Mouse (Mus musculus) forebrain, embryonic 11.5 days (tissue): ENCODE measurements around the gene Gm9918. TPM values are rescaled to one million over a fixed set of nuclear protein-coding genes. Genes with fewer than 3 reads are reported as not detected.
A peak's percentile ranks its signal among the peaks of the same experiment; 100 is the strongest.

ENCODE experiments used
- ATAC-seq: fragments of 200-750 bp; cut with Nextera tagmentation; replicated peaks from 2 replicates; pipeline ENCODE4 v1.8.0; 2017; ENCODE audit warnings: moderate TSS enrichment; ENCODE audit not compliant: low FRiP score
- DNase-seq: peaks from one replicate; pipeline ENCODE4 v3.0.0-alpha.2; 2017; ENCODE audit warnings: low spot score
- H3K27ac ChIP-seq: fragments of 300-500 bp; sonication (generic); 2 replicates; pipeline ENCODE4 v1.5.1; 2014; ENCODE audit warnings: low read depth, low read length
- H3K27me3 ChIP-seq: fragments of 300-500 bp; sonication (generic); 2 replicates; pipeline ENCODE4 v1.6.1; 2014; ENCODE audit warnings: mild to moderate bottlenecking, low read length, mixed read lengths; ENCODE audit not compliant: control insufficient read depth, insufficient read depth
- H3K36me3 ChIP-seq: fragments of 300-500 bp; sonication (generic); 2 replicates; pipeline ENCODE4 v1.6.1; 2014; ENCODE audit warnings: mild to moderate bottlenecking, low read length, moderate library complexity, mixed read lengths; ENCODE audit not compliant: control insufficient read depth, insufficient read depth
- H3K4me1 ChIP-seq: fragments of 300-500 bp; sonication (generic); replicated peaks from 2 replicates; pipeline ENCODE4 v1.6.1; 2014; ENCODE audit warnings: low read length, mixed read lengths; ENCODE audit not compliant: control insufficient read depth, insufficient read depth
- H3K4me2 ChIP-seq: fragments of 300-500 bp; sonication (generic); 2 replicates; pipeline ENCODE4 v1.6.1; 2014; ENCODE audit warnings: low read depth, mild to moderate bottlenecking, low read length, moderate library complexity, mixed read lengths; ENCODE audit not compliant: severe bottlenecking
- H3K4me3 ChIP-seq: fragments of 300-500 bp; sonication (generic); 2 replicates; pipeline ENCODE4 v1.5.1; 2014; ENCODE audit warnings: low read depth, low read length
- H3K9ac ChIP-seq: fragments of 300-500 bp; sonication (generic); 2 replicates; pipeline ENCODE4 v1.6.1; 2014; ENCODE audit warnings: low read length
- H3K9me3 ChIP-seq: fragments of 300-500 bp; sonication (generic); 2 replicates; pipeline ENCODE4 v1.6.1; 2016; ENCODE audit warnings: low read length, mixed read lengths; ENCODE audit not compliant: control insufficient read depth
- WGBS: fragments of 180-500 bp; shearing (Covaris S2); extraction: QIAGEN DNeasy Blood & Tissue Kit; methylation state at CpG from one replicate; pipeline ENCODE4 v1.1.7; 2014; 5-methylcytosine and 5-hydroxymethylcytosine counted together
- polyA plus RNA-seq: library from polyadenylated mRNA; unstranded; fragments of >200 nt; fragmentation: Nextera tagmentation; extraction: Ambion mirVana; gene quantifications from 2 replicates; pipeline ENCODE4 v1.2.1, GENCODE M21; 2014

Gene Gm9918
- polyA plus RNA-seq, 1 experiment from 2014 or later: 0.21 TPM

DNA sequence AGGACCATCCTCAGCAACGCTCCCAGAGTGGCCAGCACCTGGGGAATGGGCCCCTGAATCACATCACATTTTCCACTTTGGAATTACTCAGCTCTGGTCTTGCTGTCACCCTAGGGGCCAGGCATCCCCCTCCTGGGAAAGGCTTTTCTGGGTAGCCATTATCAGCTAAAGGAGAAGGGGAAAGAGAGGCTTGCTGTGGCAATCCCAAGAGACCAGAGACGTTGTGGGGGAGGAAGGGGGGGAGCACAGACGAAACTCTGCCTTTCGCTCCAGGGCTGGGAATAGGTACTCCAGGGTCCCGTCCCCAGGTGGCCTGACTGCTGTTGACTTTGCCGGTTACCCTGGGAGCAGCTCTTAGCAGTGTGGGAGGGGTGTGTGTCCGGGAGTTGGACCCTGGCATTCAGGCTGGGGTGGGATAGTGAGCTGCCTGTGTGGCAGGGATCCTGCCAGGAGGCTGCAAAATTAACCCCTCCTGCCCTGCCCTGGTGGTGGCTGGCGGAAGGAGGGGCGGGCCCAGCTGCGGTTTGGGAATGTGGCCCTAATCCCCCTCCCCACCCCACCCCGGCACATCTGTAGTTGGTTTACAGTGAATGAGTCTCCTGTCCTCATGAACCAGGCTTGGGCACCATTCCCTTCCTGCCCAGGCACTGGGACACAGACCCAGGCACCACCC, 11.6 kb upstream of the Gm9918 start:
- no peaks in the 10 kb centered on the region for H3K9me3 ChIP-seq
- 8% methylated on average over 11 of the region's 11 CpGs for WGBS
- no peak overlapping the region for H3K27ac ChIP-seq
- H3K27me3 ChIP-seq: peaks cover 27% of the 10 kb centered on the region
- peaks cover 16% of the 10 kb centered on the region for H3K4me1 ChIP-seq
- DNase-seq: no peak
- H3K9ac ChIP-seq: no peak overlapping the region
- H3K4me3 ChIP-seq: no peak overlapping the region
- peak overlapping the region; percentile 5 for H3K4me2 ChIP-seq
- no peak for ATAC-seq
- no peaks in the 10 kb centered on the region for H3K36me3 ChIP-seq

DNA sequence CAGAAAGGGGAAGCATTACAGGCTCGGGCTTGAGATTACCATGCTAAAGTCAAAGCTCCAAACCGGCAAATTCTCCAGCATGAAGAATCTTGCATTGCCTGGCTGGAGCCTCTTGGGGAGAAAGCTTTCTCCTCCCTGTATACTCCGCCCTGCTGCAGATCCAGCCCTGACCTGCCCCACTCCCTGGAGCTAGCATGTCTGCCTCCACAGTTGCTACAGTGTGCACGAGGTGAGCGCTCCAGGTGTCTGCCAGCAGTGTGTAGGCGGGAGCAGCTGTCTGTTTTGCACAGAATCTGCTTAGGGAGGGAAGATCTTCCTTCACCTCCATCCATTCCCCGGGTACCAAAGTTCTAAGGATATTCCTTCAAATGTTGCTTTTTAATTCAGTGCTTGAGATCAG, 7.8 kb upstream of the Gm9918 start:
- WGBS: 59% methylated on average over 7 of the region's 7 CpGs
- no peak overlapping the region for H3K9ac ChIP-seq

DNA sequence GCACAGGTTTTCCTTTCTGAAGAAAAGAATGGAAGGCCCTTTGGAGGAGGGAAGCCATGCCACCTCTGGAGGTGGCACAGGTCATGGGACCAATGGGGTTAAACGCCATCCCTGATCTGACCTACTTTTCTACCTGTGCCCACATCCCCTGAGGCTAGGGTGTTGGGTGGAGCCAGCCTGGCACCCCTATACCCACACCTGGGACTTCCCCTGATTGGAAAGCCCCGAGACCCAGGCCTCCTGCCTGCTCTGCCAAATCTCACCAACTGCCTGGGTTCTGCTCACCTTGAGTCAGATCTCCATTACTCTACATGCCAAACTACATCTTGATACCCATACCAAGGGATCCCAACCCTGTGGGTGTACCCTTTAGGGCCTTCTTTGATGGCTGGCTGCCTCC, 7.3 kb upstream of the Gm9918 start:
- H3K27me3 ChIP-seq: peaks cover 9% of the 10 kb centered on the region
- 77% methylated on average over 2 of the region's 2 CpGs for WGBS
- H3K4me3 ChIP-seq: no peak overlapping the region
- no peak overlapping the region for H3K9ac ChIP-seq
- no peak for DNase-seq
- H3K9me3 ChIP-seq: no peaks in the 10 kb centered on the region
- H3K4me2 ChIP-seq: no peak overlapping the region
- H3K36me3 ChIP-seq: no peaks in the 10 kb centered on the region
- no peak overlapping the region for H3K27ac ChIP-seq
- peaks cover 8% of the 10 kb centered on the region; the same call in 1 of the 2 replicates for H3K4me1 ChIP-seq
- ATAC-seq: no peak

More for the DNA sequence above, 7.8 kb upstream of the Gm9918 start:
- Histone ChIP-seq H3K4me3 (no peak overlapping the region), H3K27me3 (peaks cover 12% of the 10 kb centered on the region), H3K27ac (no peak overlapping the region), H3K9me3 (no peaks in the 10 kb centered on the region), H3K36me3 (no peaks in the 10 kb centered on the region), H3K4me2 (no peak overlapping the region), H3K4me1 (peaks cover 12% of the 10 kb centered on the region)
- no peak for ATAC-seq
- no peak for DNase-seq

DNA sequence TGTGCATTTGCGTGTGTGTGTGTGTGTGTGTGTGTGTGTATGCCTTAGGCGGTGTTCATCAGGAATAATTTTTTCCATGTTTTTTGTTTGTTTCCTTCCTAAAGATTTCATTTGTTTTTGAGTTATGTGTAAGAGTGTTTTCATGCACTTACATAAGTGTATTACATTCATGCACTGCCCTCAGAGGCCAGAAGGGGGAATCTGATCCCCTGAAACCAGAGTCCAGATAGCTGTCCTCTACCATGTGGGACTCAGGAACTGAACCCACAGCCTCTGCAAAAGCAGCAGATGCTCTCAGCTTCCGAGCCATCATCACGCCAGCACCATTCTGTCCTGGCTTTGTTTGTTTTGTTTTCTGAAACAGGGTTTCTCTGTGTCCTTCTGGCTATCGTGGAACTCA, 4.8 kb upstream of the Gm9918 start:
- no peaks in the 10 kb centered on the region for H3K4me1 ChIP-seq
- ATAC-seq (no peak), DNase-seq (no peak)
- H3K27ac ChIP-seq: no peak overlapping the region
- peaks cover 2% of the 10 kb centered on the region; the same call in 1 of the 2 replicates for H3K27me3 ChIP-seq
- 91% methylated on average over 5 of the region's 5 CpGs for WGBS
- no peak overlapping the region for H3K4me2 ChIP-seq
- H3K9me3 ChIP-seq: no peaks in the 10 kb centered on the region
- no peak overlapping the region for H3K9ac ChIP-seq
- no peak overlapping the region for H3K4me3 ChIP-seq
- no peaks in the 10 kb centered on the region for H3K36me3 ChIP-seq

DNA sequence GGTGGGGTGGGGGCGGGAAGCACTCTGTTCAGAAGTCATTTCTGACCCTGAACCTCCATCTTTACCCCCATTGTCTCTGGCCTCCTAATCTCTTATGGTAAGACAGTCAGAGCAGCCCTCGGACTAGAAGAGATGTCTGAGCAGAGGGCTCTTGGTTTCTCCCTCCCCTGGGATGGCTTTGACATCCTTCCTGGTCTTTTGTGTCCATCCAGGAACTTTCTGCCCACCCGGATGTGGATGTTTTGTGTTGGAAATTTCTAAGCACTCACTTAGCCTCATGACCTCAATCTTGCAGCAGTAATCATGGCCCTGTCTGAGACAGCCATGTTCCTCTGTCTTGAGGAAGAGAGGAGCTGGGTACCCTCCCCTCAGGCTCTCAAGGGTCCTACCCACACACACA, 1.1 kb downstream of the Gm9918 start:
- no peaks in the 10 kb centered on the region for H3K9me3 ChIP-seq
- WGBS: 21% methylated on average over 3 of the region's 3 CpGs
- H3K4me2 ChIP-seq: no peak overlapping the region; the same call in 1 of the 2 replicates
- no peak for ATAC-seq
- no peak overlapping the region for H3K4me3 ChIP-seq
- no peak overlapping the region for H3K27ac ChIP-seq
- no peak for DNase-seq
- no peak overlapping the region for H3K9ac ChIP-seq
- H3K4me1 ChIP-seq: peaks cover 6% of the 10 kb centered on the region; the same call in 1 of the 2 replicates
- no peaks in the 10 kb centered on the region for H3K36me3 ChIP-seq
- peaks cover 5% of the 10 kb centered on the region; the same call in 1 of the 2 replicates for H3K27me3 ChIP-seq

DNA sequence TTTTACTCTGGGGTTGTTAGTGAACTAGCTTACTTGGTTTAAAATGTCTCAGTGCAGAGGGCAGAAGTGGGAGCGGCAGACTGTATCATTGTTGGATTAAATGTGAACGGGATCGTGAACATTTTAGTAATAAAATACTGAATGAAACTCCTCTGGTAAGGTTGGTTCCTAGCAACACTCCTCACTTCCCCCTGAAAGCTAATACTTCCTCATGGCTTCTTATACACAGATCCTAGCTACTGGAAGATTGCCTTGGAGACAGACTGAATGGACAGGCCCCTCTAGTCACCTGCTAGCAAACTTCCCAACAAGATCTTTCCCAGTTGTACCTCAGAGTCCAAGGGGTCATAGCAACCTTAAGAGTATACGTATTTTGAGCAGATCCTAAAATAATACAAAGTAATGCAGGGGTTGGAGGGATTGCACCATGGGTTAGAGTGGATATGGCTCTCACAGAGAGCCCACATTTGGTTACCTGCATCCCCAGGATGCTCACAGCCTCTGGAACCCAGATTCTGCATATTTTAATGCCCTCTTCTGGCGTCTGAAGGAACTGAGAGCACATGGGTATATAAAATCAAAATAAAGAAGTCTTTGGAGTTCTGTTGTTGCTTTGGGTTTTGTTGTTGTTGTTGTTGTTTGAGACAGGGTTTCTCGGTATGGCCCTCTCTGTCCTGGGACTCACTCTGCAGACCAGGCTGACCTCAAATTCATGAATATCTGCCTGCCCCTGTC, 3.8 kb downstream of the Gm9918 start:
- H3K36me3 ChIP-seq: no peaks in the 10 kb centered on the region
- no peak overlapping the region for H3K27ac ChIP-seq
- peaks cover 6% of the 10 kb centered on the region; the same call in 1 of the 2 replicates for H3K4me1 ChIP-seq
- ATAC-seq (no peak), DNase-seq (no peak)
- H3K9me3 ChIP-seq: no peaks in the 10 kb centered on the region
- H3K4me2 ChIP-seq: no peak overlapping the region
- H3K4me3 ChIP-seq: no peak overlapping the region
- H3K27me3 ChIP-seq: peaks cover 5% of the 10 kb centered on the region; the same call in 1 of the 2 replicates
- no peak overlapping the region for H3K9ac ChIP-seq
- WGBS: 66% methylated on average over 6 of the region's 6 CpGs

DNA sequence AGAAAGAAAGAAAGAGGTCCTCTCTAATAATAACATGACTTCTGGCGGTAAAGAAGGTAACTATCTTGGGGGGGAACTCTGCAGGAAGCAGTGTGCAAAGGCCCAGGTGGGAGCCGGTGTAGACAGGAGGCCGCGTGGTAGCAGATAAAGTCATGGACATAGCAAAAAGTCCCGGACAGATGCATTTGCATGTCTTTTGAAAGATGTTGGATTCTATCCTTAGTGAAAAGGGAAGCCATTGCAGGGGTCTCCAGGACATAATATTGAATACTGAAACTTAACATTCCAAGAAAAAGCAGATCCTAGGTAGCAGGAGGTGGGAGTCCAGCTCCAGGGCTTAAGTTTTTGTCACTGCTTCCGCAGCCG, 8.3 kb downstream of the Gm9918 start:
- H3K4me2 ChIP-seq: peak overlapping the region; percentile 87
- no peak for DNase-seq
- WGBS: 41% methylated on average over 7 of the region's 7 CpGs
- ATAC-seq: no peak; the same call in 1 of the 2 replicates
- H3K9ac ChIP-seq: peak overlapping the region; percentile 83
- H3K36me3 ChIP-seq: peaks cover 12% of the 10 kb centered on the region; the same call in 1 of the 2 replicates
- H3K9me3 ChIP-seq: no peaks in the 10 kb centered on the region
- H3K27me3 ChIP-seq: no peaks in the 10 kb centered on the region
- peak overlapping the region; percentile 91 for H3K4me3 ChIP-seq
- H3K27ac ChIP-seq: peak overlapping the region; percentile 51
- H3K4me1 ChIP-seq: 0 out of 2 replicates have a peak, but pooled peaks cover 5% of the 10 kb centered on the region

DNA sequence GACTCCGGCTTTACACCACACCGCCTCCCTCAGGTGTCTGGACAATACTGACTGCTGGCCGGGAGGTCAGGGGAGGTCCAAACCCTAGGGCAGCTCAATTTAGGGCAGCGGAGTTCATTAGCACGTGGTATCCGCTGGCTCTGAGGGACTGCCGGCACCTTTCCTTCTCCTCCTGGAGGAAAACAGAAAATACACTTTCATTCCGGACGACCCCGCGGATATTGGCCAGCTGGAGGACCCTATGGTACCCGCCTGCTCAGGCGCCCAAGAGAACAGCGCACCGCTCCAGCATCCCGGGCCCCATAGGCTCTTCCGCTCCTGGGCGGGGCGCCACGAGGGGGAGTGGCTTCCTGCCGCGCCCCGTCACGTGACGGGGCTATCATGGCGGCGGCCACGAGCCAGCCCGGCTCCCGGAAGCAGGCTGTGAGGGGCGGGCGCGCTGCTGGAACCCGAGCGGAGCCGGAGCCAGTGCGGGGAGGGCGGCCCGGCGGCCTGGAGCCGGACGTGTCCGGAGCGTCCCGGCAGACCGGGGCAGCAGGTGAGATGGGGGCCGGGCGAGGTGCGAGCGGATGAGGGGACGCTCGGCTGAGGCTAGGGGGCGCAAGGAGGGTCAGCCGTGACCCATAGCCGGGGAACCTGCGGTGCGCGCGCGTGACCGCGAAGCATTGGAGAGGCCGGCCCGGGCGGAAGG, 8.9 kb downstream of the Gm9918 start, which contains the start of gene Mfsd5:
Gene Mfsd5 (plus strand): TSS at position 363 of the 691 bp plus-strand sequence.
- Histone ChIP-seq H3K4me1 (0 out of 2 replicates have a peak, but pooled peaks cover 5% of the 10 kb centered on the region), H3K27me3 (no peaks in the 10 kb centered on the region), H3K9me3 (no peaks in the 10 kb centered on the region), H3K4me2 (peak within 1 kb of the TSS; percentile 87), H3K4me3 (peak within 1 kb of the TSS; percentile 91), H3K36me3 (peaks cover 12% of the 10 kb centered on the region; the same call in 1 of the 2 replicates), H3K27ac (peak within 1 kb of the TSS; percentile 51), H3K9ac (peak within 1 kb of the TSS; percentile 83)
- WGBS: under 1% methylated on average over 65 of the region's 65 CpGs
- DNase-seq: peak; percentile 95
- peak; percentile 98 for ATAC-seq
